Mouse (Mus musculus) spleen, adult 12 weeks (tissue): ENCODE measurements around the gene H2-Q7.
"Not testable (repeated sequence)": the region's sequence is repeated elsewhere in the genome, so short reads cannot be mapped to it uniquely, and the experiment has no call there.

ENCODE experiments used
- DNase-seq: peaks from one replicate; pipeline ENCODE4 v3.0.0; 2022; ENCODE audit warnings: low spot score

The H2-Q7 gene

DNA sequence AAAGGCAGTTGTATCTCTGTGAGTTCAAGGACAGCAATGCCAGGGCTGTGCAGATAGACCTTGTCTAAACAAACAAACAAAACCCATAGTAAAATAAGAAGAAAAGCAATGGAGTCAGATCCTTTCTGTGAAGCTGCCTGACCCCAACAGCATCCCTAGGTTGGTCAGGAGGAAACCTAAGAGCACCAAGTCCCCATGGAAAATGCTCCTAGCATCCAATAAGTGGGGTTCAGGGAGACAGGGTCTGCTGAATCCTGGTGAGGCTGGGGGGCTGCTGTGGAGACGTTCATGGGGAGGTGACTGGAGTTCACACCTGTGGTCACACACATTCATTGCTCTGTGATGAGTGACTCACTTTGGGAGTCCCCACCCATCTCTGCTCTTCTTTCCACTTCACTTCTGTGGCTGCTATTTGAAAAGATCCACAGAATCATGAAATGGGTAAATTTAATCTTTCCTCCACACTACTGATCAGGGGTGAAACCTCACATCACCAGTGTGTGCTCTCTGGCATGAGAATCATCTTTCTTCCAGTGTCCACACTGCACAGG is 1.5 kb upstream of the H2-Q7 start:
- DNase-seq, result not testable (repeated sequence)

DNA sequence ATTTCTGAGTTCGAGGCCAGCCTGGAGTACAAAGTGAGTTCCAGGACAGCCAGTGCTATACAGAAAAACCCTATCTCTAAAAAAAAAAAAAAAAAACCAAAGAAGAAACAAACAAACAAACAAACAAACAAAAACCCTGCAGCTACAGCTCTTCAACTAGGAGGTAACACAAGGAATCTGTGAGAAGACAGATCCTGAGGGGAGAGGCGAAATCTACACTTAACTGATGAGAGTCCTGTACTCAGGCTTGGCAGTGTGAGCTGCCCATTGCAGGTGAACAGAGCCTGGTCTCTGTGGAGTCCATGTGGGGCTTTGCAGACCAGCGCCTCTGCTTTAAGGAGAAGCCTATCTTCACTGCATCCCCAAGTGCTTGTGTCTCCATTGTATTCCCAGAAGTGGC is 560 bp upstream of the H2-Q7 start:
- not testable (repeated sequence) for DNase-seq

DNA sequence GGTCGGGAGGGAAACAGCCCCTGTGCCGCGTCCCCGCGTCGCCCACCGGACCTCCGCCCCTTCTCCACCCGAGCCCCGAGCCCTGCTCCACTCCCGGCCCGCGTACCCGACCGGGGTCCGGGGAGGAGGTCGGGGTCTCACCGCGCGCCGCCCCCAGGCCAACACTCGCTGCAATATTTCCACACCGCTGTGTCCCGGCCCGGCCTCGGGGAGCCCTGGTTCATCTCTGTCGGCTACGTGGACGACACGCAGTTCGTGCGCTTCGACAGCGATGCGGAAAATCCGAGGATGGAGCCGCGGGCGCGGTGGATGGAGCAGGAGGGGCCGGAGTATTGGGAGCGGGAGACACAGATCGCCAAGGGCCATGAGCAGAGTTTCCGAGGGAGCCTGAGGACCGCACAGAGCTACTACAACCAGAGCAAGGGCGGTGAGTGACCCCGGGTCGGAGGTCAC is 366 bp downstream of the H2-Q7 start:
- not testable (repeated sequence) for DNase-seq

DNA sequence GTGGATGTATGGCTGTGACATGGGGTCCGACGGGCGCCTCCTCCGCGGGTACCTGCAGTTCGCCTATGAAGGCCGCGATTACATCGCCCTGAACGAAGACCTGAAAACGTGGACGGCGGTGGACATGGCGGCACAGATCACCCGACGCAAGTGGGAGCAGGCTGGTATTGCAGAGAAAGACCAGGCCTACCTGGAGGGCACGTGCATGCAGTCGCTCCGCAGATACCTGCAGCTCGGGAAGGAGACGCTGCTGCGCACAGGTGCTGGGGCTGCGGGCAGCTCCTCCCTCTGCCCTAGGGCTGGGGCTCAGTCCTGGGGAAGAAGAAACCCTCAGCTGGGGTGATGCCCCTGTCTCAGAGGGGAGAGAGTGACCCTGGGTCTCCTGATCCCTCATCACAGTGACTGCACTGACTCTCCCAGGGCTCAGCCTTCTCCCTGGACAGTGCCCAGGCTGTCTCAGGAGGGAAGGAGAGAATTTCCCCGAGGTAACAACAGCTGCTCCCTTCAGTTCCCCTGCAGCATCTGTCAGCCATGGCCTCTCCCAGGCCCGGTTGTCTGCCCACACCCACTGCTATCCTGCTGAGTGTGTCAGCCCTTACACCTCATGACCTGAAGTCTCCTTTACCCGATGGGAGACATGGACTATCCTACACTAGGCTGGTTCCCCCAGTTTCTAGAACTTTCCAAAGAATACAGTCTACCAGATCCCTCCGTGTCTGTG is 1.1 kb downstream of the H2-Q7 start:
- not testable (repeated sequence) for DNase-seq

DNA sequence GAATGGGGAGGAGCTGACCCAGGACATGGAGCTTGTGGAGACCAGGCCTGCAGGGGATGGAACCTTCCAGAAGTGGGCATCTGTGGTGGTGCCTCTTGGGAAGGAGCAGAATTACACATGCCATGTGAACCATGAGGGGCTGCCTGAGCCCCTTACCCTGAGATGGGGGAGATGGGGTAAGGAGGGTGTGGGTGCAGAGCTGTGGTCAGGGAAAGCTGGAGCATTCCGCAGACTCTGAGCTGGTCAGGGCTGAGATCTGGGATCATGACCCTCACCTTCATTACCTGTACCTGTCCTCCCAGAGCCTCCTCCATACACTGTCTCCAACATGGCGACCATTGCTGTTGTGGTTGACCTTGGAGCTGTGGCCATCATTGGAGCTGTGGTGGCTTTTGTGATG is 3.4 kb downstream of the H2-Q7 start:
- not testable (repeated sequence) for DNase-seq

DNA sequence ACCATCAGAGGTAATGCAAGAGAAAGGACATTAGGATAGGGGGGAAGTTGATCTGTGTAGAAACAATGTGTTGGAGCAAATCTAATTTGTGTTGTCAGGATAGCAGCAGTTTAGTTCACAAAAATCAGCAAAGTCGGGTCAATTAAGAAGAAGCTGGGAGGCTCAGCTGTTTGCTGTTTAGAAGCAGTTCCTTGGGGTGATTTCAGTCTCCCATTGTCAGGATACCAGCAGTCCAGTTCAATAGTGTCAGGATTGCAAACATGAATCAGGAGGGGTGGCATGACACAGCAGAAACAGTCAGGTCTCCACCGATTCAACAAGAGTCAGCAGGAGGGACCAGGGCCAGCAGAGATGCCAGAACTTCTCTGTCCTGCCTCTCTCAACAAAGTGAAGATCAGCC is 5.6 kb downstream of the H2-Q7 start:
- DNase-seq, result not testable (repeated sequence)

DNA sequence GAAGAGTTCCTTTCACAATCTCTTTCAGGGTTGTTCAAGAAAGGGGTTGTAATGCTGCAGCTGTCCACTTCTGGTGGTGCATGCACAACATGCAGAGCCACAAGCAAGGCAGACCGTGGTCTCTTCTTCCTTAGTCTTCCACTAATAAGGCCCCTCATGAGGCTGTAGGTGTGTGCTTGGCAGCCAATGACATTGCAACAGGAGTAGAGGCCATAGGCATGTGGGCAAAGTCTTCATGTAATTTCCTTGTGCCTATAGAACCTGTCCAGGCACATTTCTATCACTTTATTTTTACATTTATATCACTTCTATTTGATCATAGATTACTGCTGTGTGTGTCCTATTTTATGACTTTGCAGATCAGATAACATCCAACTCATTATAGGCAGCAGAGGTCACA is 19.3 kb downstream of the H2-Q7 start:
- not testable (repeated sequence) for DNase-seq

DNA sequence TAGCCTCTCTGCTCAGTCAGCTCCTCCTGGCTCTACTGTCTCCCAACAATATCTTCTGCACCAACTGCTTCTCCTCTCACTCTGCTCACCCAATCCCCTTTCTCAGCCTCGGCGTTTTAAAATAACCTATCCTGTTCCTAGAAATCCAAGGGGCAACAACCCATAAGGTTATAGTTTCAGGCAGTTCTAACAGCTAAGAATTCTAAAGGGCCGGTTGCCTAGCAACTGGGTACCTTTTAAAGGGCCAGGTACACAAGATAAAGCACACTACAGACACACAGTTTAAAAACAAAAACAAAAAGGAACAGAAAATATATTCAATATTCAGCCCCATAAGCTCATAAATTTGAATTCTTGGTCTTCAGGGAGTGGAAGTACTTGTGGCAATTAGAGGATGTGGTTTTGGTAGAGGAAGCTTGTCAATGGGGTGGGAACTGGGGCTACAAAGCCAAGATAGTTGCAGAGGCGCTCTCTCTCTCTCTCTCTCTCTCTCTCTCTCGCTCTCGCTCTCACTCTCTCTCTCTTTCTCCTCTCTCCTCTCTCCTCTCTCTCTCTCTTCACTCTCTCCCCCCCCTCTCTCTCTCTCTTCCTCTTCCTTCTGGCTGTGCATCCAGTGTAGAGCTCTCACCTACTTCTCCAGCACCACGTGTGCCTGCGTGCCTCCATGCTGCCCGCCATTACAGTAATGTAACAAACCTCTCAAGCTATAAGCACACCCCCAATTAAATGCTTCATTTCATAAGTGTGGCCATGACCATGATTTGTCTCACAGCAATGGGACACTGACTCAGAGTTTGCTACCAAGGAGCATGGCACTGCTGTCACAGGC is 21.8 kb downstream of the H2-Q7 start:
- not testable (repeated sequence) for DNase-seq

DNA sequence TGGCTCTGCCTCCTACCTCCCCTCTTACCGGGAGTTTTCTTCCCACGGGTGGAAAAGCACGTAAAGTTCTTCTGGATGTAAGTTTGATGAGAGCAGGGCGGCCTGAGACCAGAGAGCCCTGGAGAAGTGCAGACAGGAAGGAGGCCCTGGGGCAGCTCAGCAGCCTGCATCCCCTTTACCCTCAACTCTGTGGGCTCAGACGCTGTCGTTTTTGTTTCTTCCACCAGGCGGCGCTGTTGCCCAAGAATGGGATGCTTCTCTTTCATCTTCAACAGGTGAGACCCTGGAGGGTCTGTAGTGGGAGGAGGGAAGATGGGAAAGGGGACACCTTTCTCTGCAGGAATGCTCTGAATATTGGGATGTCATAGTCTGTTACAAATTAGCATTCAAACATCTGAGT is 26.7 kb downstream of the H2-Q7 start:
- DNase-seq, result not testable (repeated sequence)

DNA sequence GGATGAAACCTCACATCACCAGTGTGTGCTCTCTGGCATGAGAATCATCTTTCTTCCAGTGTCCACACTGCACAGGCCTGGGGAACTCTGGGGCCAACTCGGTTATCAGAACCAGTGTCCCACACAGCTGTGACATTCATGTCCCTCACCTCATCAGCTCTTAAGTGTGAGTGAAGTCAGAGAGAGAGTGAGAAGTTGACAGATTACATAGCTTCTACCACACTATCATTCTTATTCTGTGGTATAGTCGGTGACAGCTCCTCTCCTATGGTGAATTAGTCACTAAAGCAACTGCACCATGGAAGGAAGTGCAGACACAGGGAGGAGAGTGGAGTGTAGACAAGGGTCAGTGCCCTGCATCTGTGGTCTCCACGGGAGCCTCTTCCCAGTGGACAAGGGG is 30.0 kb downstream of the H2-Q7 start:
- not testable (repeated sequence) for DNase-seq

DNA sequence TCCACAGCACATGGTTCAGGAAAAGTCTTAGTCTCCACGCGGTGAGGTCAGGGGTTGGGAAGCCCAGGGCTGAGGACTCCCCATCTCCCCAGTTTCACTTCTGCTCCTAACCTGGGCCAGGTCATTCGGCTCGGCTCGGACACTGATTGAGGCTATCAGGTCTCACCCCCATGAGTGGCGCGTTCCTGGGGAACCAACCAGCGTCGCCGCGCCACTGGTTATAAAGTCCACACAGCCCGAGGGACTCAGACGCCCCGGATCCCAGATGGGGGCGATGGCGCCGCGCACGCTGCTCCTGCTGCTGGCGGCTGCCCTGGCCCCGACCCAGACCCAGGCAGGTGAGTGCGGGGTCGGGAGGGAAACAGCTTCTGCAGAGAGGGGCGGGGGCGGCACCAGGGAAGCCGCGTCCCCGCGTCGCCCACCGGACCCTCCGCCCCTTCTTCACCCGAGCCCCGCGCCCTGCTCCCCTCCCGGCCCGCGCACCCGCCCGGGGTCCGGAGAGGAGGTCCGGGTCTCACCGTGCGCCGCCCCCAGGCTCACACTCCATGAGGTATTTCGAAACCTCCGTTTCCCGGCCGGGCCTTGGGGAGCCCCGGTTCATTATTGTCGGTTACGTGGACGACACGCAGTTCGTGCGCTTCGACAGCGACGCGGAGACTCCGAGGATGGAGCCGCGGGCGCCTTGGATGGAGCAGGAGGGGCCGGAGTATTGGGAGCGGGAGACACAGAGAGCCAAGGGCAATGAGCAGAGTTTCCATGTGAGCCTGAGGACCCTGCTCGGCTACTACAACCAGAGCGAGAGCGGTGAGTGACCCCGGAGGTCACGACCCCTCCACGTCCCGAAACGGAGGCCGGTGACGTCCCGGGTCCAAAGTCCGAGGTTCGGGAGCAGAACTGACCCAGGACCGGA is 31.1 kb downstream of the H2-Q7 start, which contains the start of gene H2-Q10:
H2-Q10 (plus strand) TSS at position 248 of the 910 bp plus-strand sequence.
- DNase-seq, result no peak

DNA sequence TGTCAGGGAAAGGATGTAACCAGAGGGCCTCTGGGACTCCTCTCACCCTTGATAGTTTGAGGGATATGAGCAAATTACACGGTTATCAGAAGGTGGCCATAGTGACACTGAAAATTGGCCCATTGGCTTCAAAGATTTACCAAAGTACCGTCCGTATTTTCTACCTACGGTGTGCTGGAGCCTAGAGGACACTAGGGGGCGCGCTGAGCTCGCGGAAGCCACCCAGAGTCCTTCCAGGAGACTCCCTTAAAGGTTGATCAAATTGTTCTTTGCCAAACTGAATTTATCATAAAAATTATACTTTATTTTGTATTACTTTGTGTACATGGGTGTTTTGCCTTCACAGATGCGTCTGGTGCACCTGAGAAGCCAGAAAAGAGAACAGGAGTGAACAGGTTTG is 45.1 kb downstream of the H2-Q7 start:
- peak; percentile 19 for DNase-seq

DNA sequence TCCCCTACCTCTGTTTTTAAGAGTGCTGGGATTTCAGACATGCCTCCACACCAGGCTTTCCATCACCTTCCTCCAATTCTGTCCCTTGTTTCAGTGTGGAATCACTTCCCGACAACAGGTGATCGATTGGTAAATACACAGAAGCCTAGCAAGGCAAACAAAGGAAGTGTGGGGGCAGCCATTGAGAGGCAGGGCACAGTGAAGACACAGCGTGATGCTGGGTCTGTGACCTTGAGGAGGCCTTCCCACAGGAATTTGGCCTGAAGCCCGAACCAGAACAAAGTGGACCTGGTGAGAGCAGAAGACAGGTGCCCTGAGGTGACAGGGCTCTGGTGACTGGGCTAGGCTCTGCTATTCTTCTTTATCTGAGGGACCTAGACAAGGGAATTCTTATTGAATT is 46.7 kb downstream of the H2-Q7 start:
- DNase-seq, result no peak

DNA sequence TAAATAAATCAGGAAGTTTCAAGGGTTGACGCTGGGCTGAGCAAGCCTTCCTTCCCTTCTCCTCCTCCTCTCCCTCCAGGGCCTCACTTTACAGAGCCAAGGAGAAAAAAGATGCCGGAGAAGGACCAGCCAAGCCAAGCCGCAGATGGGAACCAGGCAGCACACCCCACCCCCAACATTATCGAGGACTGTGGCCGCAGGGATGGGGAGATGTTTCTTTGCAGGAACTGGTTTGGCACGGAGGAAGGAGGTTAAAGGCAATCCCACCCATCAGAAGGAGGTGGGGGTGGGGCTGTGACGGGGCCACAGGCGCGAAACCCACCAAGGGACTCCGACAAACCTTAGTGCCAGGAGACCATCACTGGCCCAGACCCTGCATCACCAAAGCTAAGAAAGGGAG is 47.8 kb downstream of the H2-Q7 start:
- no peak for DNase-seq

DNA sequence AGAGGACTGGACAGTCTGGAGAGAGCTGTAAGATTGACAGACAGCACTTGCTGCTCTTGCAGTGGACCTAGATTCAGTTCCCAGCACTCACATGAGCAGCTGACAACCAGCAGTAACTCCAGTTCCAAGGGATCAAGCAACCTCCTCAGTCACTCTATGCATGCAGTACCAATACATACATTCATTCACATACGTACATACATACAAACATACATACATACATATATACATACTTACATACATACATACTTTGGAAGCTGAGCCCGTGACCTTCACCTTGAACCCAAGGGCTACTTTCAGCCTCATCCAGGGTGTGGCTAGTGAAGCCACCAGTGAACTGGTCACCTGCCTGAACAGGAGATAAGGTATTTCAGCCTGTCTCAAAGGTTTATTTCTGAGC is 49.1 kb downstream of the H2-Q7 start:
- DNase-seq, result no peak

DNA sequence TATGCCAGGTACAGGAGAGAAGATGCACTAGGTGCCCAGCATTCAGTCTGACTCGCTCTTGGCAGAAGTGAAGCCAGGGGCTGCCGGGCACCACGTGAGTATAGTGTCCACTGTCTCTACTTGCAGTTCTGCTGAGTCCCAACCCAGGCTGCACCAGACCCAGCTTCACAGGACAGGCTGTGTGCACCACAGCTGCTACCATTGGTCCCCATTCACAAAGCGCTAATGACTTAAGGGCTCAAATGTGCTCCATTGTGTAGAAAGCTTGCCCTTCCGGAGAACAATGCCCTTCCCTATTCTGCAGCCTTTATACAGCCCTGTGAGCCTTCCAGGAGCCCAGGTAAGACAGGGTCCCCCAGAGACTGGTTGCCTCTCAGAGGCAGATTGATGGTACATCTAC is 51.4 kb downstream of the H2-Q7 start:
- DNase-seq, result no peak
